Mouse (Mus musculus) spleen, postnatal 36 days (tissue): Measurements from ENCODE around the gene Olfr539.
"Not testable (repeated sequence)": the region's sequence is repeated elsewhere in the genome, so short reads cannot be mapped to it uniquely, and the experiment has no call there.

Source experiments
- DNase-seq, 2 experiments: peaks; one replicate each; pipeline ENCODE4 v3.0.0; 2022; ENCODE audit warnings: low spot score in 2 of 2, mixed read lengths in 1 of 2

Olfr539 gene

DNA sequence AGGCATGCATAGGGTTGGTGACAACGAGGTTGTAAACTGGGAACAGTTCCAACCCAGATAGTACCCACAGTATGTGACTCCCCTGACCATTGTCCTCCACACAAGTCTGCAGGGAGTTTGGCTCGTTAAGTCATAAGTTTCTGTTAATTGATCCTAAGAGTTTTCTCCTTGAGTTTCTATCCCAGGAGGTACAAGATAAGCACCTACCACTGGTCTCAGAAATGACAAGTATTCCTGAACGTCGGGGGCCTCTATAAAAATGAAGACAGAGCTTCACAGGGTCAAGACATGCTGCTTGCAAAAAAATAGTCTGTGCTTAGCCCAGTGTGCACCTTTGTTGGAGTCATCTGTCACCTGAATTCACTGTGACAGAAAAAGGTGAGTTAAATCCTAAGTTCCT lies at the start of gene Olfr539:
Gene Olfr539 (plus strand): TSS at position 301 of the 400 bp plus-strand sequence.
- DNase-seq: no peak

DNA sequence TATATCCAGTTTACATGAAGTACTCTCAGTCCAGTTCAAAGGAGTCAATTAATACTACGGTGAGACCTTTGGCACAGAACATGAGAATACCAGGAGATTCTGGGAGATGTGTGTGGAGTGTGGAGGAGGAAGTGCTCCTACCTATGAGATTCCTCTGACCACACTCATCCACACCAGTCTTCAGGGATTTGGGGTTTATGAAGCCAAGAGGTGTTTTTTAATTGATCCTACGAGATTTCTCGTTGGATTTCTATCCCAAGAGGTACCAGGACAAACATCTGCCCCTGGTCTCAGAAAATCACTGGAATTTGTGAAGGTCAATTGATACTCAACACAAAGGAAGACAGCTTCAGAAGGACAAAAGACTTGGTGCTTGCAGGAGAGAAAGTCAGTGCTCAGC lies 31.1 kb upstream of the Olfr539 start, which contains the start of gene Olfr61:
Gene Olfr61 (plus strand): TSS at position 301 of the 400 bp plus-strand sequence.
- DNase-seq: not testable (repeated sequence)

DNA sequence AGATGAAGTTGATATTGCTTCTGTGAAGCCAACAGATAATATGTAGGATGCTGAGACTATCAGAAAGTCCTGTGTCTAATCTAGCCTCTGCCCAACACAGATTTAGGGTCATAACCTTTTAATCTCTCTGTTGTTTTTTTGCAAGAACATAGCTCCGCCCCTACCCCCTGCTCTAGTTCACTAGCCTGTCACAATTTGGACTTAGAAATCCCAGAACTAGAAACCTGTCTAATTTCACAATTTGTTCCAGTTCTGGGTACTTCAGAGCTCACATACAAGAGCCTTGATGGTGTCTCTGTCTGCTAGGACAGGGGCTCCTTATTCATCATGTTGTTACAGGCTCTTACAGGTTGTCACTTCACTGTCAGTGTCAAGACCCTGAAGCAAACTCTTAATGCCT lies 29.2 kb upstream of the Olfr539 start:
- DNase-seq: no peak

- DNase-seq: no peak
Observed at GRCm38 (mm10) chr7:140646152-140646551, 13.6 kb upstream of the Olfr539 start, which contains the start of gene Olfr53. TSS of gene Olfr53 (plus strand) at chr7:140646452.

GRCm38 (mm10) chr7:140670693-140671092 lies 11.0 kb downstream of the Olfr539 start:
- not testable (repeated sequence) for DNase-seq

DNA sequence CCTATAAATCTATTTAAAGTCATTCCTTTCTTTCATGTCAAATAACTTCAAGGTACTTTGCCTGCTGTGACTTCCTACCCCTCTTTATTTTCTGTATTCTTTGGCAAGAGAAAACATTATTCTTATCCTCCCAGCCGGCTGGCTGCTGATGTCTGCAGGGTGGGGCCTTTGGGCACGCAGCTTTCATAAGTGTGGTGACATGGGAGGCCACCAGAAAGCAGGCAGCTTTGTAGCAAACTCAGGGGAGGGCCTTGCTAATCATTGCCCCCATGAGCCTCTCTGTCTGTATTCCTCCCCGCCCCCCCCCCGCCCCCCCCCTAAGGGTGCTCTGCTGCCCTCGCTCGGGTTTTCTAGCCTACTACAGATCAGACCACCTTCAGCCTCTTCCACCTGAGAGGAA lies 16.1 kb downstream of the Olfr539 start:
- DNase-seq: no peak

DNA sequence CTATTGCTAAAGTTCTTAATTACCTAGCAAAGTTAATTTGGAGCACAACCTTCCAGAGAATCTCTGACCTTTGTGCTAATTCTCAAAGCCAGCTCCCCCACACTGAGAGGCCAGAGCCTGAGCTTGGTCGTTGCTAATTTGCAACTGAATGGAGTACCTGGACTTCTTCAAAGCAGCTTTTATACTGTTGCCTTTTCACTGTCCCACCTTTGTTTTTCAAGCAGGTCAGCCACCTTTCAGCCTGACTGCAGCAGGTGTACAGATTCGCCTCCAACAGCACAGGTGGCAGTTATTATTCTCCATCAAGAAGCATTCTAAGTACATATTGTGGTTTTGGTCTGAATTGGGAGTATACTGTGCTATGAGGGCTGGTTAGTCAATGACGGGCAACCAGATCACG lies 19.9 kb downstream of the Olfr539 start:
- not testable (repeated sequence) for DNase-seq

GRCm38 (mm10) chr7:140681651-140682050 lies 21.9 kb downstream of the Olfr539 start, which contains the start of gene Olfr45:
TSS of gene Olfr45 (plus strand) at chr7:140681951.
- no peak for DNase-seq

DNA sequence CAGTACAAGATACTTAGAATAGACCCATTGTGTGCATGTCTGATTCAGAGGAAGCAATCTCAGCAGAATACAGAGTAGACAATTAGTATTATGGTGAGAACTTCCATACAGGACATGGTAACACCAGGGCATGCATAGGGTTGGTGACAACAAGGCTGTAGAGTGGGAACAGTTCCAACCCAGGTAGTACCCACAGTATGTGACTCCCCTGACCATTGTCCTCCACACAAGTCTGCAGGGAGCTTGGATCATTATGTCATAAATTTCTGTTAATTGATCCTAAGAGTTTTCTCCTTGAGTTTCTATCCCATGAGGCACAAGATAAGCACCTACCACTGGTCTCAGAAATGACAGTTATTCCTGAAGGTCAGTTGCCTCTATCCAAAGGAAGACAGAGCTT lies 37.2 kb downstream of the Olfr539 start, which contains the start of gene Olfr541:
Gene Olfr541 (plus strand): TSS at position 301 of the 400 bp plus-strand sequence.
- DNase-seq: no peak

GRCm38 (mm10) chr7:140706348-140706747 lies 46.6 kb downstream of the Olfr539 start:
- no peak for DNase-seq

GRCm38 (mm10) chr7:140707536-140708284 lies 48.0 kb downstream of the Olfr539 start:
- no peak for DNase-seq

GRCm38 (mm10) chr7:140717155-140718055 lies 57.7 kb downstream of the Olfr539 start:
- DNase-seq: no peak

- no peak for DNase-seq
Observed at GRCm38 (mm10) chr7:140721095-140721494, 61.4 kb downstream of the Olfr539 start.

DNA sequence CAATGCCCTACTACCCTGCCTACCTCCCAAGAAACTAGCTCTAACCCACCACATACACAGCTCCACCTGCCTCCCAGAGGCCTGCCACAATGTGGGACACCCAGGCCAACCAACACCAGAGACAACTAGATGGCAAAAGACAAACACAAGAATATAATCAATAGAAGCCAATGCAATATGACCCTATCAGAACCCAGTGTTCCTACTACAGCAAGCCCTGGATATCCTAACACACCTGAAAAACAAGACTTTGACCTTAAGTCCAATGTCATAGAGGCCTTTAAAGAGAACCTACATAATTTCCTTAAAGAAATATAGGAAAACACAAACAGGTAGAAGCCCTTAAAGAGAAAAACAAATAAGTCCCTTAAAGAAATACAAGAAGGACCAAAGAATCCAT lies 65.8 kb downstream of the Olfr539 start:
- no peak for DNase-seq
